Mouse (Mus musculus): ENCODE measurements at regions not wholly inside any gene's neighbourhood (a gene's known extent, or its start where the extent isn't known, plus 50 kb on each side); places are given as distances from the start of the nearest gene placed in this dataset.

DNA sequence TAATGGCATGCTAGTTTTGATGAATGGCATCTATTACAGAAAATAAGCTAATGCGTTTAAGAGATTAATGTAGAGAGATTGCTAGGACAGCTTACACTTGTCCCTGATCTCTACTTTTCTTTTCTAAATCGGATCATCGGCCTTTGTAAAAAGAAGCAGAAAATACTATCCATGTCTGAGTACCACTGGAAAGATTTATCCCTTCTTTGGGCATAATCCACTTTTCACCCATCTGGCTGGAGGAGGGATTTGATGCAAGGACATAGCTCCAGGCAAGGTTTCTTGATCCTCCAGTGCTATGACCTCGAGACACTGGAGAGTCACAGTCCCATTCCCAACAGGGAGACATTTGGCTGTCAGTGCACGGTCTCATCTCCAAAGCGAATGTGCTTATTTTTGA, 166.6 kb upstream of the Gm9747 start:
- DNase-seq, result peak; percentile 8

GRCm38 (mm10) chr1:82068571-82068970, 164.3 kb upstream of the Gm9747 start:
- no peak for DNase-seq

DNA sequence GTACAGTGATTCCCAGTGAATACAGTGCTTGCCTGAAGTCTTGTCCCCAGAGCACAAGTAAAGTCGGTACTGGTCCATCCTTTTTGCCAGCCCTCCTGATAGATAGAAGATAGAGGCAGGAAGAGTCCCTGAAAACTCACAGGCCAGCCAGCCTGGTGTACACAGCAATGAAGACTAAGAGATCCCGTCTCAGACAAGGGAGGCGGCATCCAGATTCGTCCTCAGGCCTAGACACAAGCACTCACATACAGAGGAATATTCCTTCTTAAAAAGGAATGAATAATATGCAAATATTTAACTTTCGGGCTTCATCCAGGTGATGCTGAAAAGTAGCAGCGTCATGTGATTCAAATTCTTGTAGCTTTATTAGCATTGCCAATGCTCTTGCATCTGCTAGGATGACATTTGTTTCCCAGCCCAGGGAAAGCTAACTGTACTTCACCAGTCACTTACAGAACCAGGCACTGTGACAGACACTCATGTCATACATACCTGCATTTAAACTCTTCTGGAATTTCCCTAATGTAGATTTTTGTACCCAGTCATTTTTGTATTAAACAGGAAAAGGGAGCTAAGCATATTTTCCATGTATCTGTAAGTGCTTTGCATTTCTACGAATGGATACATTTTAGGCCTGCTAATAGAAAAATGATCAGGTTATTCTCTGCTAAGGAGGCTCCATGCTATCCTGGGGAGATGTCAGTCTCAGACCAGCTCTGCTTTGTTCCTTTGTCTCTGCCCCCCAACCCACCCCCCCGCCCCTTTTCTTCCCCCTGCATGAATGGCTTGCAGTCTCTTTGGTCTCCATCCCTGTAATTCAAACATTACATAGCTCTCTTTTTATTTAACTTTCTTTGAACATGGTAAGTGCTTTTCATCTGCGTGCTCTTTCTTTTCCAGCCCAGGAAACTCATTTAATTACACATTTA, 162.5 kb upstream of the Gm9747 start:
- DNase-seq, result no peak

DNA sequence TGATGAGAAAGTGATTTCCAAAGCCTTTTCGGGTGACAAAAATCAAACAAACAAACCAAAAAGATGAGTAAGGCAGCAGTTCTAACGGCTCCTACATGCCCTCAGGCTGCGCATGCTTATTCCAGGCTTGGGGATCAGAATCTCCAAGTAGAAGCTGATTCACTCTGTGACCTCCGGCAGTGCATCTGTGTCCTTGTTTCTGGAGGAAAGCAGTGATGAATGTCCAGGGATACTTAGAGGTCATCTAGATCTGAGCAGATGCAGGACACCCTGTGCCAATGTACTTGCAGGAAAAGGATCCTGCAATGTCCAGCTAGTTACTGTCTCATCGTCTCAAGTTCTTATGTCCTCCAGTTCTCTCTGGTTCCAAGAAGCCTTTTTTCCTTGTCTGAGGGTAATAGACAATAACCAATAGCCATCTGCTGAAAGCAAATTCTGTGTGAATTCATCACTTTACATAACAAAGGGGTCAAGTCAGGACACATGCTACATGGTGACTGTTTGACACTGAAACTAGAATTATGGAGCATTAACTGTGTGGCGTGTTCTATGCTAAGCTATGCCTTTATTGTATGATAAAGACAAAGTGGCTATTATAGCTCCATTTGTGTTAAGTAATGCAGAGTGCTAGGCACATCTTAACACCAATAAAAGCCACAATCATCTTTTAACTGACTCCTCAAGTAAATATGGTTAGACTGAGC, 143.6 kb upstream of the Gm9747 start:
- DNase-seq, result peak; percentile 77

DNA sequence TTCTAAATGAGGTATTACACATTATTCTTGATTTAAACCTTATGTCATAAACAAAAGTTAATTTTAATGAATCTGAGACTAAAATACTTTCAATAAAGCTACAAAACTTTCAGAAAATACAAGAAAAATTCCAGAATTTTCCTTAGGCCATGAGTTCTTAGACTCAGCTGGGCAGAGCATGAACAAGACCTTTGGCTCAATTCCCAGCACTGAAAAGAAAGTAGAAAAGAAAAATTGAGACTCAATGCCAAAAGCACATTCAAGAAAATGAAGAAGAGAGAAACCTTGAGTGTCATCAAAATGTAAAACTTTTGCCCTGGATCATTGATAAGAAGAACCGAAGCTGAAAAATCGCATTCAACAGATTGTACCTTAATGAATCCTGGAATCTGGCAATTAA, 137.8 kb upstream of the Gm9747 start:
- DNase-seq, result no peak

DNA sequence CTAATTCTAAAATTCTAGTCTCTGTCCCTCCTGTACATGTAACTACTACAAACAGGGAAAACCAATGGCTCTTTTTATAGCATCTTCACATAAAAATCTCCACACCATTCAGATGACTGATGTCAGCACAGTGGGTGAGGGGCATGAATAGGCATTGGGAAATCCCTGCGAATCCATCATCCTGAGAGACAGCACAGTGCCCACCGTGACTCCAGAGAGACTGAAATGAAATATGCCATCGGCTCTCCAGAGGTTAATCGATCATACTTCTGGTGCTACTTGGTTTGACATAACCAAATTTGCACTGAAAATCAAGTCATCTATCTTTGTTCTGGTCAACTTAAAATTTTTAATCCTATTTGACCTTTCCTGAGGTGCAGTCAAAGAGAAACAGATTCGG, 126.2 kb upstream of the Gm9747 start:
- DNase-seq, result no peak

GRCm38 (mm10) chr1:82110071-82110635, 122.8 kb upstream of the Gm9747 start:
- DNase-seq, result peak; percentile 10

DNA sequence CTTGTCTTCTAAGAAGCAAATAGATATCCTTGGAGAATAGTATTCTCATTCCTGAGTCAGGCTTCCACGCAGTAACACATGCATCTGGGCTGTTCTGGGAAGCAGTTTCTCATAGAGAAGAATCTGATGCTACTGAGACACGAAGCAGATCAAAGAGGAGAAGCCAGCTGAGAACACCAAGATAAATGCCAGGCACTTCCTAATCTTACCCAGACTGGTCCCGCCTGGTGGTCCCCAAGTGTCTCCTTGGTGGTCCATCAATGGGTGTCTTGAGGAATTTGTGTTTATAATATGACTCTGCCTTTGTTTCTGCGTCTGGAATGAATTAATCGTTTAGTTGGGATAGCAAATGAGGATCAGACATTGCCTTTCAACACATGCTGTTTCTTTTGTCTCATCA, 120.5 kb upstream of the Gm9747 start:
- no peak for DNase-seq

- peak; percentile 32 for DNase-seq
Observed at GRCm38 (mm10) chr1:82124503-82124902, 108.4 kb upstream of the Gm9747 start.

- DNase-seq, result no peak
Observed at GRCm38 (mm10) chr1:82129700-82130275, 103.1 kb upstream of the Gm9747 start.

DNA sequence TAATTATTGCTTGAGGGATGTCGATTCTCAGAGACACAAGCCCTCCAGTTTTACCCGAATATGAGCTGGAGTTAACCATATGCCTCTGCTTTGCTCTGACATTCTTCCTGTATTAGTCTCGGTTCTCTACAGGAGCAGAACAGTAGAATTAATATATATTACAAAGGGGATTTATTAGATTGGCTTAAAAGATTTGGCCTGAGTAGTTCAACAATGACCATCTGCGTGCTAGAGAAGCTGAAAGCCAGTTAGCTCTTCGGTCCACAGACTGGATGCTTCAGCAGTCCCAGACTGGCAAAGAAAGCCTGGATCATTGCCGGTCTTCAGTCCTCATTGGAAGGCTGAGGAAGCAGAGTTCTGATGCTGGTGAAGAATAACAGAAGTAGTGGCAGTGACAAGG, 100.4 kb upstream of the Gm9747 start:
- no peak for DNase-seq

DNA sequence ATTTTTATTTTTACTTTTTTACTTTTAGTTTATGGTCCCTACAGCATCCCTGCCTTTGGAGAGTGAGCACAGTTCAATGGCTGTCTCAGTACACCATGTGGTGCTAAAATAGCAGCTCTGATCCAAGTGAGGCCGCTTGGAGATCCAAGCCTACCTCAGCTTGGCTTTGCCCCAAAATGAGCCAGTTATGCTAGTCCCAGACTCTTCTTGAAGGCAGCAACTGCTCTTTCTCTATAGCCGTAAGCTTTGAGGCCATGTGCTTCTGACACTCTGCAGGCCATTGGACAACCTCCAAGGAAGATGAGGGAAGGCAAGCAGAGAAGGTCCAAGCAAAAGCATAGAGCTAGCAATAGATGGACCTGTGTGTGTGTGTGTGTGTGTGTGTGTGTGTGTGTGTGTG, 98.0 kb upstream of the Gm9747 start:
- DNase-seq, result no peak

DNA sequence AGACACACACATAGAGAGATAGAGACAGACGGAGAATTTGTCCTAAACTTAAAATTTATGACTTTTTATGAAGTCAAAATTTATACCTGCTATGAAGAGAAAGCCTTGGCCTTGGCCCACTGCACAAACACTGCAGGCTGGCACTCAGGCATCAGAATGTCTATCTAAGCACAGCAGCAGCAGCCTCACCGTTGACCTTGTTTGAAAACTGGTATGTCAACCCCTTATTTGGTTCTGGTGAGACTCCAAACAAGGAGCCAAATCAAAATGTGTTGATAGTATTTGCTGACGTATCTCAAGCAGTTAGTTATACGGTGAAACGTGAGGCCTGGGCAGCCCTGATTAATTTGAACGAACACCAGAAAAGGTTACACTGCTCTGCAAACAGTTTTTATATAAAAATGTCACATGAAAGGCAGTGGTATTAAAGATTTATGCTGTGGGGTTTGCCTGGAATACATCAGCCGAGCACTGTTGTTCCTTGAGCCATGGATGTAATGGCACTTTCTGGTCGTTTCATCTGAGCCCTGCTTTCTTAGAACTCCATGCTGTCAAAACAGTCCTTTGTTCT, 97.1 kb upstream of the Gm9747 start:
- peak; percentile 57 for DNase-seq

DNA sequence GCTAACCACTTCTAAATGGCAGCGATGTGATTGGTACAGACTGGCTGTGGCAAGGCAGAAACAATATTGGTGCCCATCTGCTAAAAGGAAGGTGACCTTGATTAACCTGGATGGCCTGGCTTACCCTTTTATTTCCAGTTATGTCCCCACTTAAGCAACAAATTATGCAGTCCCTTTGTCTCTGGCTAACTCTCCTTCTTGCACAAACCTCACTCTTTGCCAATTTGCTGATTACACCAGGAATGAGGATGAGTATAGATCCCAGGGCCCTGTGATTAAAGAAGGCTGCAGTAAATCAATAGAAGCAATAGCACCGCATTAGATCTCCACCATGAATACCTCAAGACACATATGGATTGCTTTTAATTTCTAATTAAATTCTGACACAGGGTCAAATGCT, 87.7 kb upstream of the Gm9747 start:
- peak; percentile 23 for DNase-seq

GRCm38 (mm10) chr1:82150219-82151128, 82.4 kb upstream of the Gm9747 start:
- peak; percentile 80 for DNase-seq

GRCm38 (mm10) chr1:82155961-82156360, 77.0 kb upstream of the Gm9747 start:
- DNase-seq, result no peak

DNA sequence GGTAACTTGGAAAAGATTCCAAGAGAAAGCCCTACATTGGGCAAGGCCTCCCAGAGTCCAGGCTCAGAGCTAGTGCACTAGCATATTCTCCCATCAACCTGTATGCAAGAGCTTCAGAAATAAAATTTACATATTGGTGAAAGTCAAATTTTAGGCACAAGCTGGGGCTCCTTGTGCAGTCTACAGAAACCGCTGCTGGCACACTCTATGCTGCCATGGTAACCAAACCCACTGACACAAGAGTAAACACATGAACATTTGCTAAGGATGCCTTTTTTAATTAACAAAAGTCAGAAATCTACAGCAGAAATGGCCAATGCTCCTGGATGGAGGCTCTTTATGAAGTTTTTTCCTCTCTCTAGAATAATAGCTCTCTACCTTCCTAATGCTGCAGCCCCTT, 75.9 kb upstream of the Gm9747 start:
- no peak for DNase-seq

GRCm38 (mm10) chr1:82158466-82158865, 74.4 kb upstream of the Gm9747 start:
- DNase-seq, result no peak

DNA sequence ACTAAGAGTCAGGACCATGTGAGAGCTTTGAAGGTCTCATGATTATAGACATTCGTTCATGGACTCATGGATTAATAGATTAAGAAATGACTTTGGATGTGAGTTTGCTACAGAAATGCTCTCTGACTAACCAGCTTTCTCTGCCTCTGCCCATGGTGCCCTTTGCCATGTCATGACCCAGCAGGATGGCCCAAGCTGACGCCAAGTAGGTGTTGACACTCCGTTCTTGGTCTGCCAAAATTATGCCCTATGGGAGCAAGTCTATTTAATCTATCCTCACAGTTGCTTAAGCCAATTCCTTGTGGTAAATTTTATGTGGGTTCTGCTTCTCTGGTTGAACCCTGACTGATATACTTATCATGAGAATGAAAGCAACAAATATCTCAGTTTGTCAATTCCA, 73.7 kb upstream of the Gm9747 start:
- DNase-seq, result peak; percentile 50

- DNase-seq, result no peak
Observed at GRCm38 (mm10) chr1:82162926-82163325, 70.0 kb upstream of the Gm9747 start.

DNA sequence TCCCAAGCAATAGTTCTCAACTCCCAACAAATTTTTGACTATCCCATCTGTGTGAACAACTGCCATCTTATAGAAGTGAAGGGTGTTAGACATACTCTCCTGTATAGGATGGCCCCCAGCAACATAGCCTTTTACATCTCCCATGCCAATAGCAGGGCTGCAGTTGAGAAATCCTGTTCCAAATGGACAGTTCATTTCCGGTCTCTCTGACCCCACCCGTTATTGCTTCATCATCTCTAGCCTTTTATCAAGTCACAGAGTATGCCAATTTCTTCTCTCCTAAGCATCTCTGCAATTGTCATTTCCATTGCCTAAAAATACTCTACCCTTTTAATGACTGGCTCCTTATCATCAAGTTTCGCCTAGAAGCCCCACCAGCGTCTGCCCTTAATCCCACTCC, 64.8 kb upstream of the Gm9747 start:
- DNase-seq, result no peak

DNA sequence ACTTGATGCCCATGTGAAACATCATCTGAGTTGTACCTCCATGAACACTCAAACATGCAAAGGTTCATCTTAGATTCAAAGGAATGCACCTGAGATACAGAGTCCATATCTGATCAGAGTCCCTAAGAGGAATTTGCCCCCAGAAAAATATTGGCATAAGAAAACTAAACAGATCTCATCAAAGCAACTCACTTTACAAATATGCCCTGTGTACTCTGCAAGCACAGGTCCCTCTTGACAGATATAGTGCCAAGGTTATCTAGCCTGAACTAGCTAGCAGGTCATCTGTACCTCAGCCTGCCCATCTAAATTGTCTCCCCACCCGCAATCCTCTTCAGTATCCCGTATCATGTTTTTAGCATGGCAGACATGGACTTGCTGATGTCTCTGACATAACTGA, 64.0 kb upstream of the Gm9747 start:
- DNase-seq, result no peak

All from adrenal gland, postnatal 14 days (tissue).